Mouse (Mus musculus) adrenal gland (tissue): ENCODE data around the gene Pomgnt2.

Experiments
- intact Hi-C: fragments of 180-260 bp; cut with DNase I; formaldehyde crosslinking; loops from one replicate; pipeline ENCODE4 v1.15.1; 2025

Gene Pomgnt2

GRCm38 (mm10) chr9:121974141-121974986 lies 22.5 kb downstream of the Pomgnt2 start:
- intact Hi-C loops = no loop called here

- intact Hi-C loops = no loop called here
Measured at GRCm38 (mm10) chr9:121973207-121973606, 23.7 kb downstream of the Pomgnt2 start.

GRCm38 (mm10) chr9:121969841-121970381 lies 27.0 kb downstream of the Pomgnt2 start:
- intact Hi-C loops = no loop called here

- intact Hi-C loops = no loop called here
Measured at GRCm38 (mm10) chr9:121968258-121968657, 28.7 kb downstream of the Pomgnt2 start.

- intact Hi-C loops = no loop called here
Measured at GRCm38 (mm10) chr9:121964941-121965340, 32.0 kb downstream of the Pomgnt2 start.

- intact Hi-C loops = no loop called here
Measured at GRCm38 (mm10) chr9:121959966-121960635, 36.8 kb downstream of the Pomgnt2 start.

GRCm38 (mm10) chr9:121952596-121952995 lies 44.3 kb downstream of the Pomgnt2 start:
- intact Hi-C loops = no loop called here

GRCm38 (mm10) chr9:121951114-121951423 lies 45.8 kb downstream of the Pomgnt2 start:
- intact Hi-C loops = no loop called here

- intact Hi-C loops = no loop called here
Measured at GRCm38 (mm10) chr9:121950418-121951113, 46.3 kb downstream of the Pomgnt2 start, which contains the start of gene Fam198a. Gene Fam198a, plus strand, starts transcription at chr9:121950988.

GRCm38 (mm10) chr9:121948431-121948830 lies 48.5 kb downstream of the Pomgnt2 start:
- intact Hi-C loops = loop anchor here (1.0 kb wide), 1 partner anchor 66 kb away; no protein-coding TSS in a partner anchor

GRCm38 (mm10) chr9:121947784-121948183 lies 49.1 kb downstream of the Pomgnt2 start:
- intact Hi-C loops = loop anchor here (1.0 kb wide), 2 partner anchors 38 to 67 kb away; no protein-coding TSS in a partner anchor

- intact Hi-C loops = no loop called here
Measured at GRCm38 (mm10) chr9:121943628-121944027, 53.3 kb downstream of the Pomgnt2 start.

- intact Hi-C loops = no loop called here
Measured at GRCm38 (mm10) chr9:121943005-121943404, 53.9 kb downstream of the Pomgnt2 start.

- intact Hi-C loops = no loop called here
Measured at GRCm38 (mm10) chr9:121937944-121938355, 59.0 kb downstream of the Pomgnt2 start.

- intact Hi-C loops = no loop called here
Measured at GRCm38 (mm10) chr9:121937451-121937864, 59.5 kb downstream of the Pomgnt2 start.

GRCm38 (mm10) chr9:121936952-121937351 lies 60.0 kb downstream of the Pomgnt2 start:
- intact Hi-C loops = no loop called here

- intact Hi-C loops = no loop called here
Measured at GRCm38 (mm10) chr9:121934856-121935255, 62.1 kb downstream of the Pomgnt2 start.
